Mouse (Mus musculus): ENCODE data around the gene Clspn.

Gene Clspn

GRCm38 (mm10) chr4:126554462-126554861 lies 2.3 kb upstream of the Clspn start:
- in situ Hi-C loops (cut with MboI, MseI): no loop called here

DNA sequence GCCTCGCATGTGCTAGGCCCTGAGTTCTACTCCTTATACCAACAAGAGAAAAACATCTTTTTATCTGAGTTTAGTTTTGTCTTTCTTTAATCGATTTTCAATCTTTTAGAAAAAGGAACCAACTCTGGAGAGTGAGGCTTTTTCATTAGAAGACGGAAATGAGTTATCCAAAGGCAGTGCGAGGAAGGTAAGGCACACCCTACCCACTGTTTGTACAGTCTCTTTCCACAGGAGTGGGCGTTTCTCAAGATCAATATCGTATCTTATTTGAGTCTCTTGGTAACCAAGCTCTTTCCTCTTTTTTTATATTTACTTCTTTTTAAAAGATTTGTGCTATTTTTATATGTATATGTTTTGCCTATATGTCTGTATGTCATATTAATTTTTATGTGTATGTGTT lies 7.1 kb downstream of the Clspn start:
- in situ Hi-C loops (cut with MboI, MseI): no loop called here

- in situ Hi-C loops (cut with MboI, MseI): no loop called here
Observed at GRCm38 (mm10) chr4:126567243-126567642, 10.5 kb downstream of the Clspn start.

- in situ Hi-C loops (cut with MboI, MseI): no loop called here
Observed at GRCm38 (mm10) chr4:126569783-126570182, 13.0 kb downstream of the Clspn start.

DNA sequence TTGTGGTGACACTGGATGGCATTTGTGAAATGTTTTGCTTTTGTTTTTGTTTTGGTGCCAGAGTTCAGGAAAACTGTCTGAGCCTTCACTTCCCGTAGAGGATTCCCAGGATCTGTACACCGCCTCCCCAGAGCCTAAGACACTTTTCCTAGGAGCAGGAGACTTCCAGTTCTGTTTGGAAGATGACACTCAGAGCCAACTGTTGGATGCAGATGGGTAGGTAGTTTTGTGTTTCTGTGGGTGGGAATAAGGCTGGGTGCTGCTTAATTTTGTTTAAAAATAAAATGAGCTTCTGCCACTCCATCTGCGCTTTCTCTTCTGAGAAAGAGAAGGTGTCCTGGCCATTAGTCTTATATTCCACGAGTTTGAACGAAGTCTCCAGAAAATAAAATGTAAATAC lies 19.5 kb downstream of the Clspn start:
- in situ Hi-C loops (cut with MboI, MseI): no loop called here

- in situ Hi-C loops (cut with MboI, MseI): no loop called here
Observed at GRCm38 (mm10) chr4:126577920-126578319, 21.2 kb downstream of the Clspn start.

GRCm38 (mm10) chr4:126579077-126579476 lies 22.3 kb downstream of the Clspn start:
- in situ Hi-C loops (cut with MboI, MseI): no loop called here

- in situ Hi-C loops (cut with MboI, MseI): no loop called here
Observed at GRCm38 (mm10) chr4:126585739-126586138, 29.0 kb downstream of the Clspn start.

DNA sequence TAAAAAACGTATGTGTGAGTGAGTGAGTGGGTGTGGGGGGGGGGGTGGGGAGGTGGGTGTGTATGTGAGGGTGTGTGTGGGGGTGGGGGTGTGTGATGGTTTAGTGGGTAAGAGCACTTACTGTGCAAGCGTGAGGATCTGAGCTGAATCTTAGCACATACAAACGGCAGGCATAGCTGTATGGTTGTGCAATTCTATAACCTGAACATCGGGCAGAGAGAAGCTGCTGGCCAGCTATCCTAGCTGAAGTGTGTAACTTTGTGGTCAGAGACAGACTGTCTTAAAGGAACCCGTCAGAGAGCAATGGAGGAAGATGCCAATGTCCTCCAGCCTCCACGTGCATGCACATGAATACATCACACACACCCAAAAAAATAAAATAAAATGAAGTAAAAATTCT lies 35.3 kb downstream of the Clspn start:
- in situ Hi-C loops (cut with MboI, MseI): no loop called here

- in situ Hi-C loops (cut with MboI, MseI): loop anchor here (10.0 to 25.0 kb wide), 4 partner anchors 137 to 1915 kb away; partner anchors contain the start of gene Tfap2e (in 1 of the 2)
Observed at GRCm38 (mm10) chr4:126599971-126600754, 43.4 kb downstream of the Clspn start.

DNA sequence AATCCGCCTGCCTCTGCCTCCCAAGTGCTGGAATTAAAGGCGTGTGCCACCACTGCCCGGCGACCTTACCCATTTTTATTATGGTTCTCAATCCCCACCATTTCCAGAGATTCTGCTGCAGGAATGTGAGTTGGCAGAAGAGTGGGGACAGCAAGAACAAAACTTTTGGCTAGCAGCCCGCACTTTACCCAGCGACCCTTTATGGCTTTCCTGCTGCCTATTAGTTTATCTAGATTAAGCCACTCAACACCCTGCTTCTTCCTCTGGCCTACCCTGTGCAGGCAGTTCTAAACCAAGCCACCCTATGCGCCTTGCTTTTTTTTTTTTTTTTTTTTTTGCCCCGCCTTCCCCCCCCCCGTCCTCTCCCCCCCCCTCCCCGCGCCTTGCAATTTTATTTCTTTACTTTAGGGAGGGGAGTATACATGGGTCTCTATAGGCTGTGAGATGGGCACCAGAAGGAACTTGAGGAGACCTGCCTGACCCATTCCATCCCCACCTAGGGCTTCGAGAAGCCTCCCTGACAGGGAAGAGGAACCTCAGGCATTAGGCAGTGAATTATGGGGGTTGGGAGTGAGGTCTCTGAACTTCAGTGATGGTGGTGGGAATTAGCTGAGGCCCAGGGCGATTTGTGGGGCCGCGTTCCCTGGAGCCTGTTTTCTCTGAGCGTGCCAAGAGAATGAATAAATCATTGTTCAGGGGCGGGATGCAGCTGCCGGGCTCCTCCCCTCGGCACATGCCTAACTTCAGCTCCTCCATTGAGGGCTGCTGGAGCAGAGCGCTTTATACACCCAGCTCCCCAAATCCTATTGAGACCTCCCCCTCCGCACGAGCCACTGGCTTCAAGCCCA lies 45.1 kb downstream of the Clspn start:
- in situ Hi-C loops (cut with MboI, MseI): loop anchor here (10.0 to 25.0 kb wide), 4 partner anchors 135 to 1913 kb away; partner anchors contain the start of gene Tfap2e (in 1 of the 2)

- in situ Hi-C loops (cut with MboI, MseI): loop anchor here (10.0 to 25.0 kb wide), 4 partner anchors 135 to 1912 kb away; partner anchors contain the start of gene Tfap2e (in 1 of the 2)
Observed at GRCm38 (mm10) chr4:126602445-126602762, 45.7 kb downstream of the Clspn start.

- in situ Hi-C loops (cut with MboI, MseI): loop anchor here (10.0 to 25.0 kb wide), 4 partner anchors 133 to 1911 kb away; partner anchors contain the start of gene Tfap2e (in 1 of the 2)
Observed at GRCm38 (mm10) chr4:126604141-126604540, 47.4 kb downstream of the Clspn start.

- in situ Hi-C loops (cut with MboI, MseI): loop anchor here (10.0 to 25.0 kb wide), 4 partner anchors 132 to 1909 kb away; partner anchors contain the start of gene Tfap2e (in 1 of the 2)
Observed at GRCm38 (mm10) chr4:126605751-126606150, 49.0 kb downstream of the Clspn start.

- in situ Hi-C loops (cut with MboI, MseI): loop anchor here (10.0 to 25.0 kb wide), 4 partner anchors 128 to 1905 kb away; partner anchors contain the start of gene Tfap2e (in 1 of the 2)
Observed at GRCm38 (mm10) chr4:126609606-126610181, 53.0 kb downstream of the Clspn start, which contains the start of gene 5730409E04Rik. Gene 5730409E04Rik (plus strand): TSS chr4:126609818.

DNA sequence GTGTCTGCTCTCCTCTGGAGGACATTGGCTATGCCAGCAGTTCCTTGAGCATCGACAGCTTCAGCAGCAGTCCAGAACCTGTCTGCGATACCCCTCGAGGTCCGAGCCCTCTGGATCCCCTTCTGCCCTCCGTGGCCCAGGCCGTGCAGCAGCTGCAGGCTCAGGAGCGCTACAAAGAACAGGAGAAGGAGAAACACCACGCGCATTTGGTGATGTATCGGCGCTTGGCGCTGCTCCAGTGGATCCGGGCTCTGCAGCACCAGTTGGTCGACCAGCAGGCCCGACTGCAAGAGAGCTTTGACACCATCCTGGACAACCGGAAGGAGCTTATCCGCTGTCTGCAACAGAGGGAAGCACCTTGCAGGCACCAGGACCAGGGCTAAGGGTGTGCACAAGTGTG lies 55.3 kb downstream of the Clspn start:
- in situ Hi-C loops (cut with MboI, MseI): loop anchor here in 1 of 2 experiments (25.0 kb wide), 1 partner anchor 125 kb away; the partner anchor contains the start of gene Tfap2e

DNA sequence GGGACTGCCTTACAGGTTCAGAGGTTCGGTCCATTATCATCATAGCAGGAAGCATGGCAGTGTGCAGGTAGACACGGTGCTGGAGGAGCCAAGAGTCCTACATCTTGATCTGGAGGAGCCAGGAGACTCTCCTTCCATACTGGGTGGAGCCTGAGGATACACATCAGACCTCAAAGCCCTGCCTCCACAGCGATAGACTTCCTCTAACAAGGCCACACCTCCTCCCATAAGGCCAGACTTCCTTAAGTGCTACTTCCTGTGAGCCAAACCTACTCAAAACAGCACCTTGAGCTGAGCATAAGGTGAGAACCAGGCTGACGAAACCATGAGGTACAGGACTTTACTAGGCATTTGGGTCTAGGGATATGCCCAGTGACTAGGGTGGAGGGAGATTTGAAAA lies 59.6 kb downstream of the Clspn start:
- in situ Hi-C loops (cut with MboI, MseI): loop anchor here in 1 of 2 experiments (25.0 kb wide), 1 partner anchor 121 kb away; the partner anchor contains the start of gene Tfap2e

DNA sequence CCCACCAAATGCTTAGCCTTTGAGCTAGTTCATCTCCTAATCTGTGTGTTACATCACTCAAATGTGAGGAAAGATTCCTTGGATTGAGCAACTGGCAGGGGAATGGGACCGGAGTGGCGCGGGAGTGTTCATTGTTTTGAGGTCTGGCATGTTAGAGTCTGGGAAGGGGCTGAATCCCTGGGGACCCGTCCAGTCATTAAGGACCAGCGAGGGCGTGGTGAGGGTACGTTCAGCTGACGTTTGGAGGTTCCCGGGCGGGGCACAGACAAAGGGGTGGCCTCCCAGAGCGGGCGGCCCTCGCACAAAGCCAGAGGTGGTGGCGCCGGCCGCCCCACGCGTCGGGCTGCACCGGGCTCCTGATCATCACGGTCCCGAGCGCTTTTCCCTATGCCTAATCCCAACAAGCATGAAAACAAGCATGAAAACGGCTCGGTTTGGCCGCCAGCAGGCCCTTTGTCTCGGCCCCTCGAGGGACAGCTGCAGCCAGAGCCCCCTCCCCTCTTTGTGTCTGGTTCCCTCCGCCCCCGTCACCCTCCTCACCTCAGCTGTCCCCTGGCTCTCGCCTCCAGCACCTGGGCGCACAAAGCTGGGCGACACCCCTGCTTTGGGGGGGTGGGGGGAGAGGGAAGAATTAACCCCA lies 63.1 kb downstream of the Clspn start:
- in situ Hi-C loops (cut with MboI, MseI): loop anchor here in 1 of 2 experiments (25.0 kb wide), 1 partner anchor 117 kb away; the partner anchor contains the start of gene Tfap2e

DNA sequence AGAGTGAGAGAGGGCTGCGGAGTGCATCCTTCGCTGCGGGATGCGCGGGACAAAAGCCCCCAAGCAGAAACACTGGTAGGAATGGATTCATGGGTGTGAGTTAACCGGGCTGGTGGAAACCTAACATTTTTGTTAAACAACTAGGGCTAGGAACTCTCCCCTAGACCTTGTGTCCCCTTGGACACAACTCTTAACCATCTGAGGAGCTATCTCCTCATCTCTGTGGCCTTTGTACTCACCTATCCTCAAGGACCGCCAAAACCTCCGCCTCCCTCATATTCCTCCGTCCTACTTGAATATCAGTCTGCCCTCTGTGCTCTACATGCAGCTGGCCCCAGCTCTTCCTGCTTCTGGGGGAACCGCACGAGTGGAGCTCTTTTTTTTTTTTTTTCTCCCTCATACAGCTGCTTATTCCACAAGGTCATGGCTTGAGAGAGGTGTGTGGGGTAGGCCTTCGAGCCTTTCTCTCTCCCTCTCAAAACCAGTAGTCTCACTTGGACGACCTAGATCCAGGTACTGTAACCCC lies 63.7 kb downstream of the Clspn start:
- in situ Hi-C loops (cut with MboI, MseI): loop anchor here in 1 of 2 experiments (25.0 kb wide), 1 partner anchor 117 kb away; the partner anchor contains the start of gene Tfap2e

GRCm38 (mm10) chr4:126627021-126627681 lies 70.4 kb downstream of the Clspn start:
- in situ Hi-C loops (cut with MboI, MseI): no loop called here

All from T-helper 17 cell (primary cell).